In the genomic region with DNA sequence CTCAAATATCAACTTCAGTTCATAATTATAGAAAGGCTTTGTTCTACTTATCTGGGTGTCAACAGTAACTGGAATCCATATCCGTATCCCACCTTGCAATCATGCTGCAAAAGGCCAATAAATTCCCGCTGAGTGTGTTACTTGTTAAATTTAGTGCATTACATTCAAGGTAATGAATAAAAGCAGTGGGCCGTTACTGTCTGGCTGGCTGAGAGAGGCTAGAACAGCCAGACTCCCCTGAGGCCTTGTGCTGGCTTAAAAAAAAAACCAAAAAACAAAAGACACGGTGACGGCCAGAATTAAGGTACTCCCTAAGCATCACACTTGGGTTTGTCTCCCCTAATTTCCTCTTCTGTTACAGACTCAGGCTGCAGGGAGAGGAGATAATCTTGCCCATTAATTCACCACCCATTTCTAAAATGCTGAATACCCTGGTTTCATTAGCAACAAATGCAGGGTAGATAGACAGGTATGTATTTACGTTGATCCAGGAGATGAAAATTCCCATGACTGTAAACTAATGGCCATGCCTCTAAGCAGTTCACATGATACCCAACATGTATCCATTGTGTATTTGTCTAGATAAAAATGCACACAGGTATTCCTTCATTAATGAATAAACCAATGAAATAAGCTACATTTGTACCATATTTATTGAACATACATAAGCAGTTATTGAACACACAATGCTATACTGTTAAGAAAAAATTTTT, we compare ENCODE assay signal across 13 mouse cellular contexts.
DNase-seq lines count a peak whose midpoint lies in the region; ATAC-seq lines count a peak whose summit lies in the region.
"Had no signal": no experiment of that assay in that cellular context is flagged by ENCODE, and none has a peak within 500 bp of the region (broad histone marks: within the 10 kb centered on the region; RNA-seq: fewer than 3 reads in every experiment).

No protein-coding gene starts in this region.

- no peaks in the 10 kb centered on the region for H3K9me3 ChIP-seq in midbrain, embryonic 11.5 days (ENCODE audit: control insufficient read depth, low read length)
- no peaks in the 10 kb centered on the region for H3K9me3 ChIP-seq in midbrain, embryonic 10.5 days (replicated peaks)
- no peaks in the 10 kb centered on the region for H3K9me3 ChIP-seq in hindbrain, embryonic 13.5 days
- H3K9me3 ChIP-seq in midbrain, embryonic 13.5 days: no peaks in the 10 kb centered on the region
- H3K9me3 ChIP-seq: embryonic facial prominence, embryonic 15.5 days; limb, embryonic 15.5 days had no signal

- peak overlapping the region; percentile 44; the same call in 1 of the 2 replicates for H3K27ac ChIP-seq in midbrain, embryonic 11.5 days (ENCODE audit: low read depth, low read length)
- no peak overlapping the region for H3K27ac ChIP-seq in midbrain, embryonic 10.5 days (replicated peaks)
- H3K27ac ChIP-seq in hindbrain, embryonic 13.5 days: peak overlapping the region; percentile 91
- peak overlapping the region; percentile 77 for H3K27ac ChIP-seq in midbrain, embryonic 13.5 days
- H3K27ac ChIP-seq: embryonic facial prominence, embryonic 15.5 days; limb, embryonic 15.5 days had no signal

- no peak for DNase-seq in midbrain, embryonic 11.5 days (ENCODE audit: low spot score, missing footprints)
- no peak for DNase-seq in midbrain, embryonic 10.5 days (ENCODE audit: low spot score)
- no peak for DNase-seq in thymus, postnatal 36 days
- no peak for DNase-seq in c-Kit-positive CD71-positive TER-119-positive erythroid progenitor cells, embryonic 14.5 days (ENCODE audit: low spot score)
- DNase-seq in urinary bladder, postnatal 25 days (ENCODE audit: low spot score): no peak
- DNase-seq: adrenal gland, postnatal 14 days; kidney, postnatal 14 days; lung, adult 18-20 months had no signal

- no peaks in the 10 kb centered on the region; the same call in 1 of the 2 replicates for H3K4me1 ChIP-seq in midbrain, embryonic 11.5 days (ENCODE audit: control insufficient read depth, insufficient read depth, low read length)
- H3K4me1 ChIP-seq in midbrain, embryonic 10.5 days: no peaks in the 10 kb centered on the region
- peaks cover 11% of the 10 kb centered on the region for H3K4me1 ChIP-seq in hindbrain, embryonic 13.5 days (replicated peaks)
- H3K4me1 ChIP-seq in midbrain, embryonic 13.5 days (replicated peaks): peaks cover 5% of the 10 kb centered on the region
- H3K4me1 ChIP-seq: embryonic facial prominence, embryonic 15.5 days; limb, embryonic 15.5 days had no signal

- WGBS in midbrain, embryonic 11.5 days: 69% methylated on average over 6 of the region's 6 CpGs
- 79% methylated on average over 6 of the region's 6 CpGs for WGBS in midbrain, embryonic 10.5 days
- 23% methylated on average over 6 of the region's 6 CpGs for WGBS in hindbrain, embryonic 13.5 days
- WGBS in midbrain, embryonic 13.5 days: 38% methylated on average over 6 of the region's 6 CpGs

- no peak overlapping the region for H3K4me2 ChIP-seq in midbrain, embryonic 11.5 days
- H3K4me2 ChIP-seq in hindbrain, embryonic 13.5 days: no peak overlapping the region
- no peak overlapping the region for H3K4me2 ChIP-seq in midbrain, embryonic 13.5 days (replicated peaks)
- H3K4me2 ChIP-seq: embryonic facial prominence, embryonic 15.5 days; limb, embryonic 15.5 days had no signal

- H3K9ac ChIP-seq in midbrain, embryonic 11.5 days (ENCODE audit: low read length): no peak overlapping the region
- no peak overlapping the region for H3K9ac ChIP-seq in hindbrain, embryonic 13.5 days
- no peak overlapping the region for H3K9ac ChIP-seq in midbrain, embryonic 13.5 days (replicated peaks)
- H3K9ac ChIP-seq: embryonic facial prominence, embryonic 15.5 days; limb, embryonic 15.5 days had no signal

- no peaks in the 10 kb centered on the region for H3K36me3 ChIP-seq in midbrain, embryonic 11.5 days (ENCODE audit: control insufficient read depth, insufficient read depth, low read length)
- peaks cover 13% of the 10 kb centered on the region; the same call in 1 of the 2 replicates for H3K36me3 ChIP-seq in midbrain, embryonic 10.5 days
- no peaks in the 10 kb centered on the region for H3K36me3 ChIP-seq in hindbrain, embryonic 13.5 days
- H3K36me3 ChIP-seq in midbrain, embryonic 13.5 days: peaks cover 5% of the 10 kb centered on the region; the same call in 1 of the 2 replicates
- H3K36me3 ChIP-seq: limb, embryonic 15.5 days had no signal

- 0 out of 2 replicates have a peak, but pooled peaks have one; percentile 16 for ATAC-seq in midbrain, embryonic 11.5 days (ENCODE audit: low FRiP score)
- peak; percentile 82 for ATAC-seq in hindbrain, embryonic 13.5 days (ENCODE audit: low FRiP score)
- peak; percentile 55; the same call in 1 of the 2 replicates for ATAC-seq in midbrain, embryonic 13.5 days
- ATAC-seq: CD4-positive, CD25-positive, alpha-beta regulatory T cell, adult 4 months had no signal

- H3K27me3 ChIP-seq in midbrain, embryonic 11.5 days (ENCODE audit: control insufficient read depth, insufficient read depth, low read length): no peaks in the 10 kb centered on the region
- H3K27me3 ChIP-seq in midbrain, embryonic 10.5 days (ENCODE audit: low read depth, poor library complexity, severe bottlenecking): no peaks in the 10 kb centered on the region
- H3K27me3 ChIP-seq in hindbrain, embryonic 13.5 days: no peaks in the 10 kb centered on the region
- no peaks in the 10 kb centered on the region for H3K27me3 ChIP-seq in midbrain, embryonic 13.5 days
- H3K27me3 ChIP-seq: embryonic facial prominence, embryonic 15.5 days; limb, embryonic 15.5 days had no signal

- no peak overlapping the region for H3K4me3 ChIP-seq in midbrain, embryonic 11.5 days (ENCODE audit: low read depth, low read length)
- no peak overlapping the region for H3K4me3 ChIP-seq in midbrain, embryonic 10.5 days
- H3K4me3 ChIP-seq in hindbrain, embryonic 13.5 days: no peak overlapping the region
- no peak overlapping the region for H3K4me3 ChIP-seq in midbrain, embryonic 13.5 days (replicated peaks)
- H3K4me3 ChIP-seq: embryonic facial prominence, embryonic 15.5 days; limb, embryonic 15.5 days had no signal

Comparison
In these comparisons a context has a peak if more than half of its experiments do, and no peak if none do; other contexts are left out.
1. ATAC-seq: peak in every context shown above with its lines; median percentile 82 in hindbrain, embryonic 13.5 days; 55 in midbrain, embryonic 13.5 days; 16 in midbrain, embryonic 11.5 days.